Mouse (Mus musculus): ENCODE measurements at regions not wholly inside any gene's neighbourhood (a gene's known extent, or its start where the extent isn't known, plus 50 kb on each side); places are given as distances from the start of the nearest gene placed in this dataset.
A peak's percentile ranks its signal among the peaks of the same experiment; 100 is the strongest.
"Not testable (repeated sequence)": the region's sequence is repeated elsewhere in the genome, so short reads cannot be mapped to it uniquely, and the experiment has no call there.

DNA sequence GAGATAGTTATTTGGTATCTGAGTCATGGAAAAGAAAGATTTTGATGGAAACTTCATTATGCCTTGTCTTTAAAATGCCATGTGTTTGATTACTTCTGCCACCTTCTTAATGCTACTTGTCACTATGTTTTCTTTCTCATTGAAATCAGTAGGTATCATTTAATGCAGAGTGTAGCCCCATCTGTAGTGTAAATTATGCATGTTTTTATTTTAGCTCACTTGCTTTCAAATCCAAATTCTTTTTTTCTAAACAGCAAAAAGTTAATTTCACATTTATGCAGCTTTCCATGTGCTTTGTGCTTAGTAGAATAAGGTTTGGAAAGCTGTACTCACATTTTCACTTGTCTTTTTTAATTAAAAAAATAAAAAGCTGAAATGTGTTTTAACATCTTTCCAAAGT is 748.0 kb upstream of the Epha7 start:
- H3K4me2 ChIP-seq (replicated peaks), result no peak overlapping the region
- no peaks in the 10 kb centered on the region for H3K9me3 ChIP-seq
- H3K4me3 ChIP-seq, result no peak overlapping the region
- no peaks in the 10 kb centered on the region for H3K36me3 ChIP-seq
- H3K27ac ChIP-seq, result no peak overlapping the region
- no peaks in the 10 kb centered on the region for H3K27me3 ChIP-seq
- H3K9ac ChIP-seq, result no peak overlapping the region
- ATAC-seq (ENCODE audit: low FRiP score, low read depth), result no peak
- no peaks in the 10 kb centered on the region for H3K4me1 ChIP-seq

GRCm38 (mm10) chr4:28065828-28066227 is 747.1 kb upstream of the Epha7 start:
- H3K27me3 ChIP-seq, result no peaks in the 10 kb centered on the region
- ATAC-seq (ENCODE audit: low FRiP score, low read depth), result no peak
- H3K4me1 ChIP-seq, result no peaks in the 10 kb centered on the region
- H3K36me3 ChIP-seq, result no peaks in the 10 kb centered on the region
- no peak overlapping the region for H3K27ac ChIP-seq
- no peak overlapping the region for H3K4me3 ChIP-seq
- no peaks in the 10 kb centered on the region for H3K9me3 ChIP-seq
- 87% methylated on average over 1 of the region's 1 CpGs for whole genome bisulfite sequencing
- no peak overlapping the region for H3K9ac ChIP-seq
- no peak overlapping the region for H3K4me2 ChIP-seq (replicated peaks)

DNA sequence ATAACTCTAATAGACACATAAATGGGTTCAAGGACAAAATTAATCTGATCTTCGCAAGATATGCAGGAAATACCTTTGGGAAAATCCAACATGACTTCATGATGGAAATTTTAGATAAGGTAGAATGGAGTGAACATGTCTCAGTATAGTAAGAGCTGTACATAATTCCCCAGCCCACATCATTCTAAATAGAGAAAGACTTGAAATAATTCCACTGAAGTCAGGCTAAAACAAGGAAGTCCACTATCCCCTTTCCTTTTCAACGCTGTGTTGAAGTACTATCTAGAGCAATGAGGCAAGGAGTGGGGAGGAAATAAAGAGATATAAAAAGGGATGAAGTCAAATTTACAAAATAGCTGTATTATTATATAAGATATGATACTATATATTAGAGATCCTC is 733.9 kb upstream of the Epha7 start:
- Histone ChIP-seq H3K27me3 (no peaks in the 10 kb centered on the region), H3K4me3 (no peak overlapping the region), H3K27ac (no peak overlapping the region), H3K4me1 (no peaks in the 10 kb centered on the region), H3K4me2 (replicated peaks) (no peak overlapping the region), H3K36me3 (no peaks in the 10 kb centered on the region), H3K9ac (no peak overlapping the region), H3K9me3 (no peaks in the 10 kb centered on the region)
- WGBS, result 85% methylated on average over 2 of the region's 2 CpGs
- ATAC-seq (ENCODE audit: low FRiP score, low read depth), result no peak

GRCm38 (mm10) chr4:28092854-28093253 is 720.1 kb upstream of the Epha7 start:
- no peaks in the 10 kb centered on the region for H3K9me3 ChIP-seq
- no peak overlapping the region for H3K27ac ChIP-seq
- no peaks in the 10 kb centered on the region for H3K36me3 ChIP-seq
- H3K4me2 ChIP-seq (replicated peaks), result no peak overlapping the region
- H3K27me3 ChIP-seq, result no peaks in the 10 kb centered on the region
- no peak for ATAC-seq (ENCODE audit: low FRiP score, low read depth)
- WGBS, result 52% methylated on average over 3 of the region's 3 CpGs
- no peak overlapping the region for H3K9ac ChIP-seq
- H3K4me3 ChIP-seq, result no peak overlapping the region
- H3K4me1 ChIP-seq, result no peaks in the 10 kb centered on the region

GRCm38 (mm10) chr4:28143165-28143564 is 669.8 kb upstream of the Epha7 start:
- no peak overlapping the region for H3K4me2 ChIP-seq (replicated peaks)
- H3K36me3 ChIP-seq, result no peaks in the 10 kb centered on the region
- WGBS, result 81% methylated on average over 8 of the region's 8 CpGs
- H3K9ac ChIP-seq, result no peak overlapping the region
- no peaks in the 10 kb centered on the region for H3K9me3 ChIP-seq
- H3K27ac ChIP-seq, result no peak overlapping the region
- no peak for ATAC-seq (ENCODE audit: low FRiP score, low read depth)
- H3K27me3 ChIP-seq, result no peaks in the 10 kb centered on the region
- no peaks in the 10 kb centered on the region for H3K4me1 ChIP-seq
- H3K4me3 ChIP-seq, result no peak overlapping the region

DNA sequence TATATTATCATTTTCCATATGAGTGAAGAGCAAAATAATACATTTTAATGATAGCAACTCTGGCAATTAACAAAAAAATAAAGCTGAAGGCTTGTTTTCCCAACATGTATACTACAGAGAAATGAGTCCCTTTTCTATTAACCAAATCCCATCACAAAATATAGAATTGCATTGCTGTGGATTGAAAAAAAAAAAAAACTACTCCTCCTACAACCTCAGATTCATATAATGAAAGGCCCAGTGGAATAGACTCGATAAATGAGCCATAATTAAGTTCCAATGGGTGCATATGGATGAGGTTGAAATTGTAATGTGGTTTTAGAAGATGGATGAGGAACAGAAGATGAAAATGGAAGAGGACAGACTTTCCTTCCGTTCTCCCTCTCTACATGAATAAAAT is 657.8 kb upstream of the Epha7 start:
- no peaks in the 10 kb centered on the region for H3K36me3 ChIP-seq
- no peak overlapping the region for H3K9ac ChIP-seq
- H3K9me3 ChIP-seq, result no peaks in the 10 kb centered on the region
- H3K27ac ChIP-seq, result no peak overlapping the region
- H3K27me3 ChIP-seq, result no peaks in the 10 kb centered on the region
- WGBS, result 80% methylated on average over 2 of the region's 2 CpGs
- no peak for ATAC-seq (ENCODE audit: low FRiP score, low read depth)
- no peak overlapping the region for H3K4me3 ChIP-seq
- H3K4me2 ChIP-seq (replicated peaks), result no peak overlapping the region
- H3K4me1 ChIP-seq, result no peaks in the 10 kb centered on the region

GRCm38 (mm10) chr4:28176771-28177170 is 636.2 kb upstream of the Epha7 start:
- Histone ChIP-seq H3K4me1 (no peaks in the 10 kb centered on the region), H3K27ac (no peak overlapping the region), H3K27me3 (no peaks in the 10 kb centered on the region), H3K9ac (no peak overlapping the region), H3K4me3 (no peak overlapping the region), H3K9me3 (no peaks in the 10 kb centered on the region), H3K4me2 (replicated peaks) (no peak overlapping the region), H3K36me3 (no peaks in the 10 kb centered on the region)
- WGBS, result 67% methylated on average over 3 of the region's 3 CpGs
- ATAC-seq (ENCODE audit: low FRiP score, low read depth), result peak; percentile 99

DNA sequence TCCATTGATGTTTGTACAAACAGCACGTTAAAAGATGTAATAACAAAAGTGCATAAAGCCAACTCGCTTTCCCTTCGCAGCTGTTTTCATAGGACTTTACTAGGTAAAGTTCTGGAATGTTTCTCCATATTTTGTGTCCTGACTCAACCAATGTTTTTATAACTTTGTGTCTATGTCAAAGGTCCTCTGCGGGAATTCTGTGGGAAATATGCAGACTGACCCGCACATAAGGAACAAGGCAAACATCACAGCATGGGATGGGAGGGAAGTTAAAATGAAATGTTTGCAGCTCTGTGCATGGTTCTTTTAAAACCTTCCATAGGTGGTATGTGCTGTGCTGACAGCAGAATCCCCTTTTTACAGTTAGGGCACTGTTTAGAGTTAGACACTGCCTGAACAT is 622.1 kb upstream of the Epha7 start:
- no peak overlapping the region for H3K4me3 ChIP-seq
- WGBS, result 69% methylated on average over 5 of the region's 5 CpGs
- no peak overlapping the region for H3K9ac ChIP-seq
- no peaks in the 10 kb centered on the region for H3K9me3 ChIP-seq
- no peaks in the 10 kb centered on the region for H3K27me3 ChIP-seq
- H3K27ac ChIP-seq, result no peak overlapping the region
- no peaks in the 10 kb centered on the region for H3K4me1 ChIP-seq
- H3K4me2 ChIP-seq (replicated peaks), result no peak overlapping the region
- H3K36me3 ChIP-seq, result no peaks in the 10 kb centered on the region
- no peak for ATAC-seq (ENCODE audit: low FRiP score, low read depth)

DNA sequence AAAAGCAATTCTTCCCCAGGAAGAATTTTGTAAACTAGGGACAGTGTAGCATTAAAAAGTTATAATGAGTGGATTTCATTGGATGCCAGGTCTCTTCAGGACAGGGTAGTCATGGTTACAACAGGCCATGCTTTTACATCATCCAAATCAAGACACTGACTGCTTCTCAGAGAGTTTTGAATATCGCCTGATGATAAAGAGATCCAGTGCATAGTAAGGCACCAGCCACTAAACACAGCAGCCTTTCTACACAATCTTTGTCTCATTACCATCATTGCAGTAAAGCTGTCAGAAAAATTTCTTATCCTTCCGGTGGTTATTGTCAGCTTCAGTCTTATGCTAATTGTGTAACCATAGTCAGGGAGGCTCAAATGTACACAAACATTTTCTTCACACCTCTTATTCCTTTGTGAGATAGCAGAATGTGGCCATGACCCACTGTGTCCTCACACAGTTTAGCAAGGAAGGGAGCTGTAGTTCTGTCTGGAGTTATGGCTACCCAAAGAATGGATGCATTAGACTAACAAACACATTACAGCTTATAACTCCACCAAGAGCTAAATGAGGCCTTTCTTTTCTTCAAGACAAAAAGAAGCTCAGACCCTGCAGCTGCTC is 585.2 kb upstream of the Epha7 start:
- Histone ChIP-seq H3K9me3 (no peaks in the 10 kb centered on the region), H3K27ac (no peak overlapping the region), H3K4me3 (no peak overlapping the region), H3K9ac (no peak overlapping the region), H3K4me1 (no peaks in the 10 kb centered on the region), H3K27me3 (no peaks in the 10 kb centered on the region), H3K4me2 (replicated peaks) (no peak overlapping the region), H3K36me3 (no peaks in the 10 kb centered on the region)
- WGBS, result 73% methylated on average over 2 of the region's 2 CpGs
- ATAC-seq (ENCODE audit: low FRiP score, low read depth), result no peak

DNA sequence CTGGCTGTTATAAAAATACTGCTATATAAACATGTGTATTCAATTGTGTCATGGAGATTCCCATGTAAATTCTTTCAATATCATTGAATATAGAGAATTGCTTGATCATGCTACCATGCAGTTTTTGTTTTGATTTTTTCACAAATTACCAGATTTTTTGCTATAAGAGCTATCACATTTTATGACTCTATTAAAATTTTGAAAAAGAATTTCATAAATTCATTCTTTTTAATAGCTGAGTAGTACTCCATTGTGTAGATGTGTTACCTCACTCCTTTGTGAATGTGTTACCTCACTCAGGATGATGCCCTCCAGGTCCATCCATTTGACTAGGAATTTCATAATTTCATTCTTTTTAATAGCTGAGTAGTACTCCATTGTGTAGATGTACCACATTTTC is 577.4 kb upstream of the Epha7 start:
- not testable (repeated sequence) for H3K36me3 ChIP-seq; H3K27ac ChIP-seq; ATAC-seq (ENCODE audit: low FRiP score, low read depth); H3K4me1 ChIP-seq; H3K4me3 ChIP-seq; H3K9me3 ChIP-seq; H3K27me3 ChIP-seq; H3K4me2 ChIP-seq (replicated peaks); H3K9ac ChIP-seq

DNA sequence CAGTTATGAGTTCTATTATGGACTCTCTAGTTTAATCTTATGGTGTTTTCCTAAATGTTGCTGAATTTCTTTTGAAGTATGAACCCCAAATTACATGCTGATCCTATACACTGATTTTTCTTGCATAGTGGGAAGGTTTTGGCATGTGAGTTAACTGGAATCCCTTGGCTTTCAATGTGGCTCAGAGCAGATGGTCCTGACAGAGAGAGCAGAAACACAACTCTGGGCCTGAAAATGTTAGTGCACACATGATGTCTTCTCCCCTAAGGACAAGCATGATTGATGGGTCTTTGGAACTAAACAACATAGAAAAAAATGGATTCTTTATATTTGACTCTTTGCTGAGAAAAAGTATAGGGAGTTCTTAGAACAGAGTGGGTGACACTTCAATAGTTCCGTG is 570.7 kb upstream of the Epha7 start:
- no peak for ATAC-seq (ENCODE audit: low FRiP score, low read depth)
- H3K9ac ChIP-seq, result no peak overlapping the region
- no peaks in the 10 kb centered on the region for H3K4me1 ChIP-seq
- H3K9me3 ChIP-seq, result no peaks in the 10 kb centered on the region
- H3K4me3 ChIP-seq, result no peak overlapping the region
- WGBS, result 93% methylated on average over 1 of the region's 1 CpGs
- no peaks in the 10 kb centered on the region for H3K27me3 ChIP-seq
- no peak overlapping the region for H3K27ac ChIP-seq
- no peak overlapping the region for H3K4me2 ChIP-seq (replicated peaks)
- H3K36me3 ChIP-seq, result no peaks in the 10 kb centered on the region

Data from limb, embryonic 13.5 days (tissue).